ENCODE assay signal across 29 mouse cellular contexts in genomic region chr2:37769793-37770192, GRCm38 (mm10). TPM values are rescaled to one million over a fixed set of nuclear protein-coding genes. Genes with fewer than 3 reads are reported as not detected.
DNase-seq lines count a peak whose midpoint lies in the region; ATAC-seq and TF ChIP-seq lines count a peak whose summit lies in the region.
"Had no signal": no experiment of that assay in that cellular context is flagged by ENCODE, and none has a peak within 500 bp of the region (broad histone marks: within the 10 kb centered on the region; RNA-seq: fewer than 3 reads in every experiment).

No protein-coding gene starts in this region.

- intact Hi-C loops in gastrocnemius, adult 2 months (cut with DNase I) = loop anchor here (2.0 to 10.0 kb wide), 5 partner anchors 27 to 395 kb away; no protein-coding TSS in a partner anchor

- 68% methylated on average over 8 of the region's 8 CpGs for WGBS in embryonic facial prominence, embryonic 15.5 days
- WGBS in embryonic facial prominence, embryonic 10.5 days = 82% methylated on average over 8 of the region's 8 CpGs
- 90% methylated on average over 8 of the region's 8 CpGs for WGBS in kidney, embryonic 15.5 days

- no peaks in the 10 kb centered on the region; the same call in 1 of the 2 replicates for H3K27me3 ChIP-seq in embryonic facial prominence, embryonic 15.5 days
- peaks cover 55% of the 10 kb centered on the region for H3K27me3 ChIP-seq in embryonic facial prominence, embryonic 10.5 days (replicated peaks; ENCODE audit: low read depth, poor library complexity, severe bottlenecking)
- H3K27me3 ChIP-seq in kidney, embryonic 15.5 days = peaks cover 21% of the 10 kb centered on the region

- H3K4me3 ChIP-seq in embryonic facial prominence, embryonic 15.5 days (replicated peaks) = no peak overlapping the region
- H3K4me3 ChIP-seq in embryonic facial prominence, embryonic 10.5 days = no peak overlapping the region
- no peak overlapping the region for H3K4me3 ChIP-seq in kidney, embryonic 15.5 days (replicated peaks)
- H3K4me3 ChIP-seq in gastrocnemius, adult 2 months = no peak overlapping the region
- H3K4me3 ChIP-seq: embryonic facial prominence, embryonic 12.5 days; erythroblast, embryonic 14.5 days; forebrain, embryonic 12.5 days; myocyte; neural tube, embryonic 12.5 days had no signal

- peaks cover 65% of the 10 kb centered on the region for H3K4me1 ChIP-seq in embryonic facial prominence, embryonic 15.5 days
- H3K4me1 ChIP-seq in embryonic facial prominence, embryonic 10.5 days = peaks cover 53% of the 10 kb centered on the region
- peaks cover 62% of the 10 kb centered on the region for H3K4me1 ChIP-seq in kidney, embryonic 15.5 days

- no peak for DNase-seq in embryonic facial prominence, embryonic 10.5 days (ENCODE audit: low spot score)
- peak; percentile 22 for DNase-seq in ovary, adult 18-20 months (ENCODE audit: low spot score)
- DNase-seq in ovary, postnatal 14 days (ENCODE audit: low spot score) = no peak
- peak; percentile 45 for DNase-seq in adipocyte (ENCODE audit: low spot score)
- DNase-seq in gastrocnemius, adult 2 months = no peak
- DNase-seq: adrenal gland, postnatal 14 days; B cell, adult 2 months; cerebellum, adult 11 months; cerebellum, adult 9-10 months; cerebellum, postnatal 36 days; forebrain, postnatal 0 days; gastrocnemius, postnatal 10 days; heart, postnatal 14 days; kidney, adult 18-20 months; kidney, postnatal 4 days; lung, postnatal 4 days; retina, postnatal 1 day; right cerebral cortex, postnatal 14 days; thymus, postnatal 4 days had no signal

- H3K4me2 ChIP-seq in embryonic facial prominence, embryonic 15.5 days (replicated peaks) = no peak overlapping the region
- H3K4me2 ChIP-seq in kidney, embryonic 15.5 days = no peak overlapping the region
- H3K4me2 ChIP-seq: embryonic facial prominence, embryonic 12.5 days; forebrain, embryonic 12.5 days; liver, embryonic 11.5 days; neural tube, embryonic 12.5 days had no signal

- H3K9ac ChIP-seq in embryonic facial prominence, embryonic 15.5 days = no peak overlapping the region
- no peak overlapping the region for H3K9ac ChIP-seq in kidney, embryonic 15.5 days
- H3K9ac ChIP-seq: embryonic facial prominence, embryonic 12.5 days; forebrain, embryonic 12.5 days; forebrain, postnatal 0 days had no signal

- ATAC-seq in embryonic facial prominence, embryonic 15.5 days (ENCODE audit: insufficient number of reproducible peaks, low FRiP score, low TSS enrichment, low read depth) = no peak
- ATAC-seq in kidney, embryonic 15.5 days (replicated peaks; ENCODE audit: low FRiP score) = no peak

- no peak for TF ChIP-seq CTCF in gastrocnemius, adult 2 months (IDR thresholded peaks at IDR 0.05)

- no peaks in the 10 kb centered on the region for H3K36me3 ChIP-seq in embryonic facial prominence, embryonic 15.5 days
- H3K36me3 ChIP-seq in embryonic facial prominence, embryonic 10.5 days (replicated peaks) = no peaks in the 10 kb centered on the region
- no peaks in the 10 kb centered on the region for H3K36me3 ChIP-seq in kidney, embryonic 15.5 days
- H3K36me3 ChIP-seq: embryonic facial prominence, embryonic 12.5 days; forebrain, embryonic 12.5 days; G1E; neural tube, embryonic 12.5 days had no signal

- peak overlapping the region; percentile 51 for H3K27ac ChIP-seq in embryonic facial prominence, embryonic 15.5 days (replicated peaks)
- H3K27ac ChIP-seq in embryonic facial prominence, embryonic 10.5 days (replicated peaks) = no peak overlapping the region
- H3K27ac ChIP-seq in kidney, embryonic 15.5 days = no peak overlapping the region
- no peak overlapping the region for H3K27ac ChIP-seq in gastrocnemius, adult 2 months
- H3K27ac ChIP-seq: embryonic facial prominence, embryonic 12.5 days; forebrain, embryonic 12.5 days; neural tube, embryonic 12.5 days had no signal

- H3K9me3 ChIP-seq in embryonic facial prominence, embryonic 15.5 days (replicated peaks) = no peaks in the 10 kb centered on the region
- H3K9me3 ChIP-seq in embryonic facial prominence, embryonic 10.5 days = no peaks in the 10 kb centered on the region
- H3K9me3 ChIP-seq in kidney, embryonic 15.5 days (replicated peaks) = no peaks in the 10 kb centered on the region
- H3K9me3 ChIP-seq: embryonic facial prominence, embryonic 12.5 days; forebrain, embryonic 12.5 days; G1E; neural tube, embryonic 12.5 days had no signal

RNA-seq across cellular contexts. Expression of gene Crb2, which starts 6.3 kb away (rescaled TPM):
- 0.12 and 0.15 TPM in 2 replicates for polyA plus RNA-seq in embryonic facial prominence, embryonic 15.5 days (2015; fragmentation: Nextera tagmentation; extraction: Ambion mirVana)
- polyA plus RNA-seq in embryonic facial prominence, embryonic 10.5 days (2016; fragmentation: Nextera tagmentation; extraction: Ambion mirVana) = 7.3 and 11.9 TPM in 2 replicates
- 3.4 and 4.1 TPM in 2 replicates for polyA plus RNA-seq in kidney, embryonic 15.5 days (2015; fragmentation: Nextera tagmentation; extraction: Ambion mirVana)
- total RNA-seq in gastrocnemius, adult 2 months (2021) = not detected
- total RNA-seq: megakaryocyte-erythroid progenitor cell, adult 5-6 weeks had no signal
- polyA plus RNA-seq: erythroblast, embryonic 14.5 days; G1E; myocyte had no signal

Comparison
In these comparisons a context has a peak if more than half of its experiments do, and no peak if none do; other contexts are left out.
1. DNase-seq: peak in ovary, adult 18-20 months (single experiment) and adipocyte (single experiment); none in embryonic facial prominence, embryonic 10.5 days (single experiment), ovary, postnatal 14 days (single experiment) and gastrocnemius, adult 2 months (single experiment).